Mouse (Mus musculus): ENCODE measurements at regions not wholly inside any gene's neighbourhood (a gene's known extent, or its start where the extent isn't known, plus 50 kb on each side); places are given as distances from the start of the nearest gene placed in this dataset.

DNA sequence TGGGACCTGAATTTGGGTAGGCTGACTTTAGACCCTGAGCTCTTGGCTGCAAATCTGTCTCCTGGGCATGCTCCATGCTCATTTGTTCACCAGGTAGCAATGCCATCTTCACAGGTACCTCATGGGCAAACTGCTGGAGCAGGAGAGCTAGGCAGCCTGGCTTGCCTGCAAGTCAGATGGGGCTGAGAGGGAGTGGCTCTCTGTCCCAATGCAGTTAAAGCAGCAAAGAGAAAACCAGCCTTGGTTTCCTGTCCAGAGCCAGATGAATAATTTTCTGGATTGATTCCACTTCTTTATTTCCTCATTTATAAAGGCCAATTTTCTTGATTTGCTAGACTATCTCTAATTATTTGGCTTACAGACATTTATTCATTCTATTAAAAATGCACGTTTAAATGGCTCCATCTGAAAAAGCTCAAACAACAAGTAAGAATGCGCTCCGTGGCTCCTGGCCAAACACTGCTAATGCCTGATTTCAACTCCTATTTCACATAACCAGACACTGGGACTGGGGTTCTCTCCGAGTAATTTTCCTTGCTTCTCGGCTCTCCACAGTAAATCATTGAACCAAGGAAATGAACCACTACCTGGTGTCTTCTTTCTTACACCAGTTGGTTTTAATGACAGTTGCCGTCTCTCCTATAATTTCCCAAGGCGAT is 60.5 kb downstream of the Rsl24d1 start:
- DNase-seq, result no peak

DNA sequence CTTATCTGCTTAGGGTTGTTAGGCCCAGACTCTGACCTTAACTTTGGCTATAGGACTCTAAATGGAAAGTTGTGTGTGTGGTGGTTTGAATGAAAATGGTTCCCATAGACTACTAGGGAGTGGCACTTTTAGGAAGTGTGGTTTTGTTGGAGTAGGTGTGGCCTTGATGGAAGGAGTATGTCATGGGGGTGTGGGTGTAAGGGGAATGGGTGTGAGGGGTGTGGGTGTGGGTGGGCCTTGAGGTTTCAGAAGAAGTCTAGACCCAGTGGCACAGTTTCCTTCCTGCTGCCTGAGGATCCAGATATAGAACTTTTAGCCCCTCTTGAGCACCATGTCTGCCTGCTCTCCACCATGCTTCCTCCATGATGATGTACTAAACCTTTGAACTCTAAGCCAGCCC is 63.4 kb downstream of the Rsl24d1 start:
- no peak for DNase-seq

- peak; percentile 40 for DNase-seq
Measured at GRCm38 (mm10) chr9:73183356-73183755, 70.1 kb downstream of the Rsl24d1 start.

DNA sequence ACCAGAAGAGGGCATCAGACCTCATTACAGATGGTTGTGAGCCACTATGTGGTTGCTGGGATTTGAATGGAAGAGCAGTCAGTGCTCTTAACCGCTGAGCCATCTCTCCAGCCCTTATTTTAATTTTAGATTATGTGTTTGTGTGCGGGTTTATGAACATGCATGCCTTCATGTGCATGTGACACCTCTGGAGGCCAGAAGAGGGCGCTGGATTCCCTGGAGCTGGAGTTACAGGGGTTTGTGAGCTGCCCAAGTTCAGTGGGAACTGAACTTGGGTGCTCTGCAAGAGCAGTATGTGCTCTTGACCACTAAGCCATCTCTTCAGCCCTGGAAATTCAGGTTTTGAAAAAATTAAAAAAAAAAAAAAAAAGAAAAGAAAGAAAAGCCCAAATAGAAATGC is 71.7 kb downstream of the Rsl24d1 start:
- DNase-seq, result no peak

DNA sequence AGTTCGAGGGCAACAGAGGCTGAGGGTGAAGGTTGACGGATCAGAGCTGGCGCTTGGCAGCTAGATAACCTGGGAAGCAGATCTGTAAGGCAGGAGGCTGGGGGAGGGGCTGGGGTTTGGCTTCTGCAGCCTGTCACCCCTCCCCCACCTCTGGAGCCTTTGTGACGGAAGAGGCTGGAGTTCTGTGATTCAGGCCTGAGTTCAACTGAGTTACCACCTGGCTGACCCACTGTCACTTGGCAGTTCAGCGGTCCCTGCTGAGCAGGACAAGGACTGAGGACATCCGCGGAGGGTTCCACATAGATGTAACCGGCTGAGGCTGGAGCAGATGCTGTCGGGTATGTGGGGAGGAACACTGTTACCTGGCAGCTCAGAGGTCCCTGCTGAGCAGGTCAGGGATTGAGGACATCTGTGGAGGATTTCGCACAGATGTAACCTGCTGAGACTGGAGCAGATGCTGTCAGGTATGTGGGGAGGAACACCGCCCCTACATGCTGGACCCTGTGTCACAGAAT is 79.1 kb downstream of the Rsl24d1 start:
- DNase-seq, result no peak

DNA sequence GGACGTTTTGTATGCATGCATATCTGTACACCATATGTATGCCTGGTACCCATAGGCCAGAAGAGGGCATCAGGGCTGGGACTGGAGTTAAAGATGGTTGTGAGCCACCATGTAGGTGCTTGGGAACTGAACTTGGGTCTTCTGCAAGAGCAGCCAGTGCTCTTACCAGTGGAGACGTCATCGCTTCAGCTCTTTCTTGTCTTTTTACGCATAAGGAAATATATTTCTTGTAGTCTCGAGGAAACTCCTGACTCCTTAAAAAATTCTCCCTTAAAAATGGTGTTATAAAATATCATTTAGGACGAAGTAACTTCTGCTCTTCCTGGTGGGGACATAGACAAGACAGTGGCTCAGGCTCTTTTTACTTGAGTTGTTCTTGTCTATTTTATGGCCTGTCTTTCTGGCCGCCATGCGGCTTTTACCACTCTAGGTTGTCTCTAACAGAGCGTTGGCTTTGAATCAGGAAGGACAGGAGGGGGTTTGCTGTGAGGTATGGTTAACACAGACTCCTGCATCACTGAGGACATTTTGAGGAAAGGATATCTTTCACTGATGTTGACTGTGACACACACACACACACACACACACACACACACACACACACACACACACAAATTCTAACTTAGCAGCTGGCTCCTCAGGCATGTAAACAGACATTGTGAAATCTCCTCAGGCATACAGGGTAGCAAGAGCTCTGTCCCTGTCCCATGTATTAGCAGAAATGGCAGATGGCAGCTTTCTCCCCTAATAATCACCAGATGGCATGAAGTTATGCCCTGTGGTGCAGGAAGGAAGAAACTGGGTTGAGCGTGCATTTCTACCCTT is 85.2 kb downstream of the Rsl24d1 start:
- DNase-seq, result peak; percentile 67

DNA sequence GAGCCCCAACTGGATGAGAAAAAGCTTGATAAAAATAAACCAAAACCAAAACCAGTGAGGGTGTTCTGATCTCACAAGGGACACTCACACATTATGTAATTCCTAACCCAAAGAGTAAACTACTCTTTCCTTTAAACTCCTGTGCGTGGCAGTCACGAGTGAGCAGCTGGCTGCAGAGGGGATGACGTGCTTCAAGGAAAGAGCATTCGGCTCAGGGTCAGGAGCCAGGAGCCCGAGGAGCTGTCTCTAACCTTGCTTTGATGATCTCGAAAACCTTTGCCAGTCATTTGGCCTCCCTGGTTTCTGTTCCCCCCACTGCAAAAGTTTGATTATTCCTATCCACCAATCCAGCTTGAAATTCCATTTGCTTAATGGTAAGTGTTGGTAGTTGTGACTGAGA is 109.9 kb downstream of the Rsl24d1 start:
- no peak for DNase-seq

DNA sequence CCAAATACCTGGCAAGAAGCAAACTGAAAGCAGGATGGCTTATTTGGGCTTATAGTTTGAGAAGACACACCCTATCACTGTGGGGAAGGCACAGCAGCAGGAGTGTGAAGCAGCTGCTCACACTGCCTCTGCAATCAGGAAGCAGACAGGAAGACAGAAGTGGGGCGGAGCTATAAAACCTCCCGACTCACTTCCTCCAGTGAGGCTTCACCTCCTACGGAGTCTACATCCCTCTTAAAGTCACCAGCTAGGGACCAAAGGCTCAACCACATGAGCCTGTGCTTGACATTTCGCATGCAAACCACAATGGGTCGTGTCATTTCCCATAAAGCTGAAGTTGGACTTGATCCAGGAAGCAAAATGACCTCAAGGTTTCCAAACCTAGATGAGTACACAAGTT is 127.0 kb downstream of the Rsl24d1 start:
- DNase-seq, result no peak

- no peak for DNase-seq
Measured at GRCm38 (mm10) chr9:73242521-73243308, 129.5 kb downstream of the Rsl24d1 start.

DNA sequence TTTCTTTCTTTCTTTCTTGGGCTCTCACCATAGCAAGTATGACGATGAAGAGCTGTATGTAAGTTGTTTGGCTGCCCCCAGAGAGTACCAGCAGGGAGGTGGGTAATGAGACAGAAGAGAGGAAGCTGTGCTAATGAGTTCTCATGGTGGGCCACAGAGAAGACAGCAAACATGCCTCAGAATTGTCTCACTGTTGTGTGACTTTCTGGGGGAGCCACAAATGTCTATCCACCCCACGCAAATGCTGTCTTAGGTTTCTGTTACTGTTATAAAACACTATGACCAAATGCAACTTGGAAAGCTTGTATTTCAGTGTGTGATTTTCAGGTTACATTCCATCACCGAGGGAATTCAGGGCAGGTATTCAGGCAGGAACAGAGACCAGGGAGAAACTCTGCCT is 131.0 kb downstream of the Rsl24d1 start:
- no peak for DNase-seq

DNA sequence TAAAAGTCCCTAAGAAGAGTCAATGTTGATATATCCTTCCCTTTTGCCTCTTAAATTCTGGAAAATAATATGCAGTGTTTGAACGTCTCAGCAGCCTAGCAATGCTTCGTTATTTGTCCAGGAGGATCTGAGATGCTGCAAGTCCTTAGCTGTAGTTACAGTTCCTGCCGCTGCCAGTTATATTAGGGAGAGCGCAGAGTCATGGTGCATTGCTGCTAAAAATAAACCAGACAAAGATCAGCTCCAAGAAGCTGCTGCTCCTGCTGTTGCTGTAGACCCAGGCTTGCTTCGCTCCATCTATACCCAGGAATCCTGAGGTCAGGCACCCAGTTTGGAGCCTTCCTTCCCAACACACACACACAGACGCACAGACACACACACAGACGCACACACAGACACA is 132.3 kb downstream of the Rsl24d1 start:
- DNase-seq, result peak; percentile 28

DNA sequence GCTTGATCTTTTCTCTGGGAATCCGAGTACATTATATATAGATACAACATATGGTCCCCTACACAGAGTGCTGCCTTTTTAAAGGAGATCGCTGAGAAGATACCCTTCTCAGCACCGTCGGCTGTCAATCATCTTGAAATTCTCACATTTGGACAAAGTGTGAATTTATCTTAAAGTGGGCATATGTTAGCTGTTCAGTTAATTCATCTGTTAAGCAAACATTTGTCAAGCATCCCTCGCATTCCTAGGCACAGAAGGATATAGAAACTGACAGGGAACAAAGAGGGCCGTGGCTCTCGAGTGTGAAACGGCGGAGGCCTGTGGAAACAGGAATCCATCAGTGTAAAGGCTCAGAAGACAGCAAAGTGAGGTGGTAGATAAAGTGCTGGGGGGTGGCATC is 144.9 kb downstream of the Rsl24d1 start:
- no peak for DNase-seq

DNA sequence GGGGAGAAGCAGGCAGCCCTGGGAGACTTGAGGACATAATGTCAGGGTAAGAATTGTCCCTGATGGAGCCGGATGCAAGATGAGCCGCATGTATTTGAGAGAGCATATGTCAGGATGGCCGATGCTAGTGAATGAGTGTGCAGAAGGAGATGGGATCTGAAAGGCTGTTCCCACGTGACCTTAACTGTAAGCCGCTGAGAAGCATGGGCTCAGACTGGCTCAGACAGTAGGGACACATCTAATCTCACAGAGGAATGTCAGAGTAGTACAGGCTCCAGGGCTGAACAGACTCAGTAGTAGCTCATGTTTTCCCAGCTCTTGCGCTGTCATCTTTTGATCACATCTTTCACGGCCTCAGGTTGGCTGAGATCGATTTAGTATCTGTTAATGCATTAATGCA is 145.4 kb downstream of the Rsl24d1 start:
- no peak for DNase-seq

DNA sequence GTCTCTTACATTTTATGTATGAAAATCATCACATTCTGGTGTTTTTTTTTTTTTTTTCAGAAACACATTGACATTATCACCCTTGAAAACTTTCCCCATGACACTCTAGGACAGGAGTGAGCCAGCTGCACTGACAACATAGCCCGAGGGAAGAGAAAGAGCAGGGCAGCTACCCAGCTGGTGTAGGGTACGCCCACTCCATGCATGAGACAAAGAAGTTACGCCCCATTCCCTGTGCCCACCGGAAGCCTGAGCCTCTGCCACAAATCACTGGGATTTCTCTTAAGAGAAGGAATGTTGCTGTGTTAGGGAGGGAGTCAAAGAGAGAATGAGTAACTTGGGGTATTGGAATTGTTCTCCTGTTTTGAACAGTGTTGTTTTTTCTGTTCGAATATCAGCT is 149.5 kb downstream of the Rsl24d1 start:
- DNase-seq, result no peak

DNA sequence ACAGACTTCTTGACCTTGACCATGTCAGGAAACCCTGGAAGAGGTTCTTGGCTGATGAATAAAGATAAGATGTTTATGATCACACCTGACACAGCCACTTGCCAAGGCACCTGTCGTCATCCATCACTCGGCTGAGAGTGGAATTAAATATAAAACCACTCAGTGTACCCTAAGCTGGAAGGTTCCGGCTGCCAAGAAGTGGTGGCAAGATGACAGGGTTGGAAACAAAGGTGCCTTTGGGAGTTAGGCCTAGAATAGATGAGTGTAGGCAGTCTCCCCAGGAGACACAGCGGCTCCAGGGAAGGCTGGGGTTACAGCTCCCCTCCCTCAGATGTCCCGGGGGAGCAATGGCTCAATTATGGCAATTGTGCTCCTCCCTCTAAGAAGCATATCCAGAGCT is 157.0 kb downstream of the Rsl24d1 start:
- DNase-seq, result no peak

DNA sequence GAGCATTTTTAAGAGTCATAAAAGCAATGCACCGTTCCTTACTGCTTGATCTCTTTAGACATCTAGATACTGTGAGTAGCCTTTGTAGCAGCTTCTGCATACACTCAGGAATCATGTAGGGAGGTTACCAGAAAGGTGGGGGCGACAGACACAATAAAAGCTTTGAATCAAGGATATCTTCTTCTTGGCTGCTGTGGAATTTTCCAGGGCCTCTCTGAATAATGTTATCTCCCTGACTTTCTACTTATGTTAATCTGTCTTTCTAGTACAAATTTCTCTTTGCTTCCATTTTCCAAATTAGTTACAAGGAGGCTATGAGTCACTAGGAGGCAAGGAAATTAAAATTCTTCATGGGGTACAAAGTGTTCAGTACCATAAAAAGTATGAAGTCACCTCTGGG is 159.4 kb downstream of the Rsl24d1 start:
- no peak for DNase-seq

DNA sequence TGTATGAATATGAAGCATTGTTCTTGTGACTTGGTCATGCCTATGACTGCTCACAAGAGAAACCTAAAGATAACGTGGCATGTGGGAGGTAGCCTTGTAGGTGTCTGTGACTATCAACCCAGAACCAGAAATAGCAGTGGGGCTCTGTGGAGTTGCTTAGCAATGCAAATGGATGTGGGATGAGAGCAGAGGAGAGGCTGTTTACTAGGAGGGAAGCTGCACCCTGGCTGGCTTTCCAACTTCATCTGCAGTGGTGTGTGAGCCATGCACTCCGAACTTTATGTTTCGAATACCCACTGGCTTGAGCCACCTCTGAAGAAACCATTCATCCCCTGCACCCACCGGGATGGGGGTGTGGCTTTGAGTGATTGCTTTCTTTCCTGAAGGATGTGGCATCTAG is 160.5 kb downstream of the Rsl24d1 start:
- DNase-seq, result peak; percentile 84

DNA sequence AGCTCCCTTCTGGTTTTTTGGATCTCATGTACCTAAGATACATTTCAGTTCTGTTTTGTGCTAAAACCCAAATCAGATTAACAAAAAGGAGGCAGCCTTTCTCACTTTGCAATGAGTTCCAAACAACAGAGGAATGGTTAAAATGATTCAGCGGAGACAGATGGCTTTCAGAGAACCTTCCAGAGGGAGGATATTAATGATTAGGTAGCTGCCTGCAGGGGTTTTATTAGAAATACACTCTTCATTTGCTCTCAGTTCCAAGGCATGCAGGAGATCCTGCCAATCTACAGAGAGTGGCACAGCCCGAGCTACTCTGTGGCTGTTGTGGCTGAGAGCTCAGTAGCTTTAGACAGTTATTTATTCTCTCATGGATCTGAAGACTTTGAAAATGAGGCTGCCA is 162.4 kb downstream of the Rsl24d1 start:
- DNase-seq, result peak; percentile 71

DNA sequence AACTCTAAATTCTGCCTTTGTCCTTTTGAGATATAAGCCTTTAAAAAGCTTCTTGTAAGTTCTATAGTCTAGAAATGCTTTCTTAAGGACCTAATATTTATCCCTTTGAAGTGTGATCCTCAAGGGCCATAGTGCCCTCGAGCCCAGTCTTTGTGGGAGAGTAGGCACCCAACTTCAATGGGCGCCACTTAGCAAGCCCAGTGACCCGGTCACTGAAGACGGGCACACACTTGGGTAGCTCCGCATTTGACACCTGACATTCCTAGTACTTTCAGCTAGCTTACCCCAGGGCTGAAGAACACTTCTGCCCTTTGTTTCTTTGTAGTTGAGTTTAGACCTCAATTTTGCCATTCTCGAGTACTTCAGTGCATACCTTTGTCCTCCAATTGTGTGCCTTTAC is 182.1 kb downstream of the Rsl24d1 start:
- no peak for DNase-seq

DNA sequence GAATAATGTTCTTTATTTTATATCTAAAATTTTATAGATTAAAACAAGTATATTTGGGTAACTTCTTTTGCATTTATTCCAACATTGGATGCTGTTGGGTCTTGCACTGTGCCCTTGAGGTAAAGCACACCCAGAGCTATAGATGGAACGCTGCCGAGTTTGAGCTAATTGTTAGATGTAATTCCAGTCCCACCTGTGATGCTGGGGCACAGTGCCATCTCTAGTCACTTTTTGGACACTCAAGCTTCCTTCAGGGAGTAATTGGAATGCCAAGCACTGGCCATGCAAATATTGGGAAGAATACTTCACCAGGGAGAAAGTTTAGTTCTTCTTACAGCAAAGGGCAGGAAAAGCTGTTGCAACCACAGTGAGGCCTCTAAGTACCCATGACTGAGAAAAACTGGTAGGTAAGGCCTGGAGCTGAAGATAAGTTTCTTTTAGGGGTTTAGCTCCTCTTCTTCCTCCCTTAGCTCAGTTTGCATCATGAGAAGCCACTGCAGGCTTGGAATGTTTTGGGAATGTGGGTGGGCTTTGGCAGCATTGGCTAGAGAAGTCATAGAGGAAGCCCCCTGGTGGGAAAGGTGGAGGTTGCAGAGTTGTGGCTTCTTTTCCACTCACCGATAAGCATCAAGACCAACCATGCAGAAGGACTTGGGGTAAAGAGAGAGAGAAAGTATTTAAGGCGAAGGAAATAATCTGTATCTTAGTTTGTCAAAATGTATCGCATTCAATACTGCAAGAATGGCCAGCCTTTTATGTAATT is 189.1 kb downstream of the Rsl24d1 start:
- DNase-seq, result no peak

DNA sequence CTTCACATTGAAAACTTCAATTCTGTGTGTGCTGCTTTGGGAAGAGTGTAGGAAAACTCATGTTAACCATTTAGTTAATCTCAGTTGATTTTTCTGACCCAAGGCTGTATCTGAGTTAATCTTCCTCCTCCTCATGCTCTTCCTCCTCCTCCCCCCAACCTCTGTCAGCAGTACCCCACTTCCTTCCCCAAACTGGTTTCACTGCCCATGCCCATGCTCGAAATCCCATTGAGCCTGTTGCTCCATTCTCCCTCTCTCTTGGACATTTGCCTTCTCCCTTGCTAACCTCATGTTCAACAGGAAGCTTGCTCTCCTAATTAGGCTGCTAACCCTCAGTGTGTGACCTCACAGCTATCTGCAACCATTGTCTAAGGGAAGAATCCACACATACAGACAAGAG is 203.8 kb downstream of the Rsl24d1 start:
- DNase-seq, result no peak

DNA sequence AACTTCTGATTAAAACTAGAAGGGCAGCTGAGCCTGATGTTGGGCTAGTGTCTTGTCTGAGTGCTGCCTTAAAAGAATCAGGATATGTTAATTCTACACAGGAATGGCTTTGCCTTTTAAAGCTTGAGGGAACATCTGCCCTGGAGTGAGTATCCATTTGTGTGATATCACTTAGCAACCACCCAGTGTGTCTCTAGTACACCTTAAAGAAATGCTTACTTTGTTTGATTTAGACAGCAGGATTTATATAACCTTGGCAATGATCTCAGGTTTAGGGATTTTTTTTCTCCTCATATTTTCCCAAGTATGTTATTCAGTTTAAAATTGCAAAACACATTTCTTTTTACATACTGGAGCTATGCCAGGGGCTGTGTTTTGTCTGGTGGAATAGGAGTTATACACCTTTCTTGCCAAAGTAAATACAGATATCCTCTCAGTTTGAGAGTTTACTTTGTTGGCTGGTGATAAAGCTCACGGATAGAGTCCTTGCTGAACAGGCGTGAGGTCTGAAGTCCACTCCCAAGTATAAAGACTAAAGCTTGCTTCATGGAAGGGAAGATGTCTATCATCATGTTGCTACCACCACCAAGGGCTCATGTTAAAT is 206.6 kb downstream of the Rsl24d1 start:
- no peak for DNase-seq
